Comparison of ENCODE assay signal across 9 mouse cellular contexts in genomic region chr2:154659070-154659469, GRCm38 (mm10). TPM values are rescaled to one million over a fixed set of nuclear protein-coding genes. Genes with fewer than 3 reads are reported as not detected.
A peak's percentile ranks its signal among the peaks of the same experiment; 100 is the strongest.
DNase-seq lines count a peak whose midpoint lies in the region; ATAC-seq and TF ChIP-seq lines count a peak whose summit lies in the region.
"Had no signal": no experiment of that assay in that cellular context is flagged by ENCODE, and none has a peak within 500 bp of the region (broad histone marks: within the 10 kb centered on the region; RNA-seq: fewer than 3 reads in every experiment).

No protein-coding gene starts in this region.

- 89% methylated on average over 4 of the region's 4 CpGs for WGBS in kidney, embryonic 14.5 days
- WGBS in forebrain, postnatal 0 days = 44% methylated on average over 4 of the region's 4 CpGs
- WGBS in macrophage (ENCODE audit: missing documents) = 88% methylated on average over 4 of the region's 4 CpGs

- no peak for ATAC-seq in kidney, embryonic 14.5 days (ENCODE audit: low FRiP score, low TSS enrichment)
- ATAC-seq in forebrain, postnatal 0 days = no peak

- peak overlapping the region; percentile 89; the same call in 1 of the 2 replicates for H3K4me2 ChIP-seq in kidney, embryonic 14.5 days (replicated peaks; ENCODE audit: low read depth, low read length)
- H3K4me2 ChIP-seq in forebrain, postnatal 0 days (ENCODE audit: low read depth) = peak overlapping the region; percentile 77

- DNase-seq in kidney, adult 9 months = no peak
- no peak for DNase-seq in forebrain, postnatal 0 days
- no peak for DNase-seq in adrenal gland, postnatal 10 days
- no peak for DNase-seq in right cerebral cortex, adult 18-20 months
- no peak for DNase-seq in layer of hippocampus, adult 18-20 months (ENCODE audit: low spot score in 2 of 2)

- no peaks in the 10 kb centered on the region for H3K9me3 ChIP-seq in kidney, embryonic 14.5 days (ENCODE audit: control insufficient read depth, low read length)
- H3K9me3 ChIP-seq in forebrain, postnatal 0 days (ENCODE audit: low read length) = no peaks in the 10 kb centered on the region
- H3K9me3 ChIP-seq: G1E had no signal

- H3K79me2 ChIP-seq in macrophage (ENCODE audit: inconsistent target) = peaks cover 70% of the 10 kb centered on the region

- TF ChIP-seq CTCF in cortical plate, adult 2 months (IDR thresholded peaks at IDR 0.05; ENCODE audit: extremely low read depth, insufficient read depth, low read length) = no peak
- no peak for TF ChIP-seq CTCF in forebrain, postnatal 0 days (IDR thresholded peaks at IDR 0.05; ENCODE audit: low read depth)

- peaks cover 15% of the 10 kb centered on the region; the same call in 1 of the 2 replicates for H3K36me3 ChIP-seq in kidney, embryonic 14.5 days (ENCODE audit: control insufficient read depth, insufficient read depth, low read length)
- H3K36me3 ChIP-seq in forebrain, postnatal 0 days (ENCODE audit: insufficient read depth) = 0 out of 2 replicates have a peak, but pooled peaks cover 9% of the 10 kb centered on the region
- peaks cover 19% of the 10 kb centered on the region; the same call in 1 of the 2 replicates for H3K36me3 ChIP-seq in macrophage (ENCODE audit: inconsistent target)

- no peaks in the 10 kb centered on the region for H3K27me3 ChIP-seq in kidney, embryonic 14.5 days (ENCODE audit: control insufficient read depth, insufficient read depth, low read length)
- H3K27me3 ChIP-seq in forebrain, postnatal 0 days (ENCODE audit: insufficient read depth, low read length) = no peaks in the 10 kb centered on the region

- H3K27ac ChIP-seq in kidney, embryonic 14.5 days (ENCODE audit: low read depth, low read length) = no peak overlapping the region
- H3K27ac ChIP-seq in cortical plate, adult 2 months (ENCODE audit: insufficient read depth, low read length) = no peak overlapping the region
- H3K27ac ChIP-seq in forebrain, postnatal 0 days (ENCODE audit: low read depth, low read length) = no peak overlapping the region
- H3K27ac ChIP-seq in macrophage = peak overlapping the region; percentile 95; the same call in 1 of the 2 replicates

- H3K4me3 ChIP-seq in kidney, embryonic 14.5 days (ENCODE audit: low read length) = peak overlapping the region; percentile 7; the same call in 1 of the 2 replicates
- H3K4me3 ChIP-seq in cortical plate, adult 2 months (ENCODE audit: insufficient read depth, low read length) = peak overlapping the region; percentile 77
- 0 out of 2 replicates have a peak overlapping the region, but pooled peaks have one; percentile 91 for H3K4me3 ChIP-seq in forebrain, postnatal 0 days (ENCODE audit: low read depth, low read length)
- H3K4me3 ChIP-seq in macrophage (ENCODE audit: inconsistent target) = peak overlapping the region; percentile 98; the same call in 1 of the 2 replicates

- peak overlapping the region; percentile 34; the same call in 1 of the 2 replicates for H3K9ac ChIP-seq in kidney, embryonic 14.5 days (ENCODE audit: low read depth, low read length)
- no peak overlapping the region for H3K9ac ChIP-seq in forebrain, postnatal 0 days

- peaks cover 18% of the 10 kb centered on the region for H3K4me1 ChIP-seq in kidney, embryonic 14.5 days (ENCODE audit: control insufficient read depth, insufficient read depth, low read length)
- peaks cover 13% of the 10 kb centered on the region for H3K4me1 ChIP-seq in cortical plate, adult 2 months (ENCODE audit: control insufficient read depth, insufficient read depth, low read length)
- peaks cover 19% of the 10 kb centered on the region for H3K4me1 ChIP-seq in forebrain, postnatal 0 days (ENCODE audit: insufficient read depth)

- no peak for TF ChIP-seq POLR2A in cortical plate, adult 2 months (IDR thresholded peaks at IDR 0.05; ENCODE audit: extremely low read depth, insufficient read depth, low read length)

RNA-seq across cellular contexts. Expression of gene Chmp4b, which starts 7.6 kb away (rescaled TPM):
- 13.9 and 19.5 TPM in 2 replicates for polyA plus RNA-seq in kidney, embryonic 14.5 days (2014; fragmentation: Nextera tagmentation; extraction: Ambion mirVana)
- 297 and 298 TPM in 2 replicates for polyA plus RNA-seq in cortical plate, adult 2 months (2012; rRNA removed)
- 176 and 191 TPM in 2 replicates for total RNA-seq in forebrain, postnatal 0 days (2014; rRNA removed)
- polyA plus RNA-seq in forebrain, postnatal 0 days (2015; fragmentation: Nextera tagmentation; extraction: Ambion mirVana) = 28.9 and 29.4 TPM in 2 replicates
- 100 to 1,000 TPM in 8 of 26 experiments, 10 to 100 TPM in 18; 42.4 to 191 (median 87.5) TPM for total RNA-seq in macrophage (2018; cell fraction: chromatin; rRNA removed)
- 100 to 1,000 TPM; 304 to 534 (median 451) TPM for total RNA-seq in macrophage (2018; cell fraction: cytosol; rRNA removed)
- total RNA-seq in macrophage (2018; cell fraction: nucleus; rRNA removed) = 100 to 1,000 TPM in 24 of 26 experiments, 10 to 100 TPM in 2; 82.1 to 276 (median 202) TPM
- 337 to 461 TPM (median 343 TPM) in 3 replicates for polyA plus RNA-seq in macrophage (2018)
- 100 to 1,000 TPM; 174 to 180 TPM for total RNA-seq in adrenal gland, postnatal 10 days (2021)
- total RNA-seq in layer of hippocampus, adult 18-20 months (2021) = 100 to 1,000 TPM; 222 to 223 TPM

RNA-seq across cellular contexts. Expression of gene 4930519P11Rik, which starts 45.8 kb away (rescaled TPM):
- 0.72 and 0.89 TPM in 2 replicates for polyA plus RNA-seq in kidney, embryonic 14.5 days (2014; fragmentation: Nextera tagmentation; extraction: Ambion mirVana)
- polyA plus RNA-seq in cortical plate, adult 2 months (2012; rRNA removed) = 0.26 TPM in 1 of 2 replicates, not detected in the other
- total RNA-seq in forebrain, postnatal 0 days (2014; rRNA removed) = 1.1 TPM in 1 of 2 replicates, not detected in the other
- polyA plus RNA-seq in forebrain, postnatal 0 days (2015; fragmentation: Nextera tagmentation; extraction: Ambion mirVana) = 0.64 TPM in 1 of 2 replicates, not detected in the other
- not detected for total RNA-seq in macrophage (2018; cell fraction: chromatin; rRNA removed)
- total RNA-seq in macrophage (2018; cell fraction: cytosol; rRNA removed) = not detected
- not detected for total RNA-seq in macrophage (2018; cell fraction: nucleus; rRNA removed)
- not detected in 3 replicates for polyA plus RNA-seq in macrophage (2018)
- total RNA-seq in adrenal gland, postnatal 10 days (2021) = not detected
- not detected for total RNA-seq in layer of hippocampus, adult 18-20 months (2021)
- total RNA-seq: G1E had no signal

RNA-seq across cellular contexts. Expression of gene Zfp341, which starts 46.0 kb away (rescaled TPM):
- 1.1 and 1.3 TPM in 2 replicates for polyA plus RNA-seq in kidney, embryonic 14.5 days (2014; fragmentation: Nextera tagmentation; extraction: Ambion mirVana)
- polyA plus RNA-seq in cortical plate, adult 2 months (2012; rRNA removed) = 11.4 and 11.7 TPM in 2 replicates
- 8.8 and 10.2 TPM in 2 replicates for total RNA-seq in forebrain, postnatal 0 days (2014; rRNA removed)
- 1.3 and 1.4 TPM in 2 replicates for polyA plus RNA-seq in forebrain, postnatal 0 days (2015; fragmentation: Nextera tagmentation; extraction: Ambion mirVana)
- total RNA-seq in macrophage (2018; cell fraction: chromatin; rRNA removed) = 1 to 10 TPM in 21 of 26 experiments, under 1 TPM in 5; 0.65 to 4.3 (median 2.9) TPM
- 1 to 10 TPM in 20 of 26 experiments, under 1 TPM in 6; 0.56 to 1.9 (median 1.5) TPM for total RNA-seq in macrophage (2018; cell fraction: cytosol; rRNA removed)
- total RNA-seq in macrophage (2018; cell fraction: nucleus; rRNA removed) = 1 to 10 TPM in 23 of 26 experiments, under 1 TPM in 3; 0.67 to 4.0 (median 2.2) TPM
- polyA plus RNA-seq in macrophage (2018) = 1.6 to 1.9 TPM (median 1.8 TPM) in 3 replicates
- 1 to 10 TPM; 2.5 to 2.7 TPM for total RNA-seq in adrenal gland, postnatal 10 days (2021)
- total RNA-seq in layer of hippocampus, adult 18-20 months (2021) = 10 to 100 TPM in 1 of 2 experiments, 1 to 10 TPM in 1; 9.4 to 10.6 TPM

RNA-seq across cellular contexts. Expression of gene Pxmp4, which starts 55.6 kb away (rescaled TPM):
- 20.4 and 25.9 TPM in 2 replicates for polyA plus RNA-seq in kidney, embryonic 14.5 days (2014; fragmentation: Nextera tagmentation; extraction: Ambion mirVana)
- 20.9 and 21.5 TPM in 2 replicates for polyA plus RNA-seq in cortical plate, adult 2 months (2012; rRNA removed)
- 13.2 and 15.0 TPM in 2 replicates for total RNA-seq in forebrain, postnatal 0 days (2014; rRNA removed)
- polyA plus RNA-seq in forebrain, postnatal 0 days (2015; fragmentation: Nextera tagmentation; extraction: Ambion mirVana) = 16.6 and 17.9 TPM in 2 replicates
- 10 to 100 TPM in 2 of 26 experiments, 1 to 10 TPM in 18, under 1 TPM in 4, not detected in 2; 0.25 to 13.3 (median 2.5) TPM for total RNA-seq in macrophage (2018; cell fraction: chromatin; rRNA removed)
- 10 to 100 TPM in 11 of 26 experiments, 1 to 10 TPM in 15; 5.3 to 15.6 (median 9.6) TPM for total RNA-seq in macrophage (2018; cell fraction: cytosol; rRNA removed)
- 10 to 100 TPM in 1 of 26 experiments, 1 to 10 TPM in 24, under 1 TPM in 1; 0.79 to 10.3 (median 3.3) TPM for total RNA-seq in macrophage (2018; cell fraction: nucleus; rRNA removed)
- 9.5 to 12.3 TPM (median 11.9 TPM) in 3 replicates for polyA plus RNA-seq in macrophage (2018)
- 10 to 100 TPM; 45.5 to 53.0 TPM for total RNA-seq in adrenal gland, postnatal 10 days (2021)
- total RNA-seq in layer of hippocampus, adult 18-20 months (2021) = 10 to 100 TPM in 1 of 2 experiments, 1 to 10 TPM in 1; 10.0 to 10.8 TPM

Comparison
In these comparisons a context has a peak if more than half of its experiments do, and no peak if none do; other contexts are left out.
1. H3K4me3 ChIP-seq: peak in every context shown above with its lines; median percentile 98 in macrophage; 91 in forebrain, postnatal 0 days; 77 in cortical plate, adult 2 months; 7 in kidney, embryonic 14.5 days.